Mouse (Mus musculus) thymus, postnatal 14 days (tissue): Measurements from ENCODE around the gene Fam214a.
A peak's percentile ranks its signal among the peaks of the same experiment; 100 is the strongest.

Source experiments
- DNase-seq: peaks from one replicate; pipeline ENCODE4 v3.0.0; 2021

Gene Fam214a

GRCm38 (mm10) chr9:74952756-74953247, at the start of gene Fam214a:
Gene Fam214a, plus strand, starts transcription at chr9:74952884.
- peak; percentile 92 for DNase-seq

- DNase-seq, result peak; percentile 72
These were observed 47.7 kb upstream of the Fam214a start for GRCm38 (mm10) chr9:74904866-74905508.

- DNase-seq, result peak; percentile 13
These were observed 45.7 kb upstream of the Fam214a start for GRCm38 (mm10) chr9:74906951-74907350.

GRCm38 (mm10) chr9:74909245-74909644, 43.4 kb upstream of the Fam214a start:
- no peak for DNase-seq

GRCm38 (mm10) chr9:74910226-74910759, 42.4 kb upstream of the Fam214a start:
- DNase-seq, result no peak

GRCm38 (mm10) chr9:74911430-74911829, 41.3 kb upstream of the Fam214a start:
- DNase-seq, result no peak

GRCm38 (mm10) chr9:74911919-74912318, 40.8 kb upstream of the Fam214a start:
- no peak for DNase-seq

GRCm38 (mm10) chr9:74912619-74913376, 39.9 kb upstream of the Fam214a start:
- no peak for DNase-seq

- no peak for DNase-seq
These were observed 37.1 kb upstream of the Fam214a start for GRCm38 (mm10) chr9:74915611-74916010.

GRCm38 (mm10) chr9:74920450-74920849, 32.2 kb upstream of the Fam214a start:
- no peak for DNase-seq

GRCm38 (mm10) chr9:74921422-74921821, 31.3 kb upstream of the Fam214a start:
- no peak for DNase-seq

GRCm38 (mm10) chr9:74922884-74923283, 29.8 kb upstream of the Fam214a start:
- no peak for DNase-seq

GRCm38 (mm10) chr9:74923291-74923977, 29.2 kb upstream of the Fam214a start:
- DNase-seq, result no peak

- DNase-seq, result no peak
These were observed 27.4 kb upstream of the Fam214a start for GRCm38 (mm10) chr9:74925220-74925769.

- DNase-seq, result no peak
These were observed 22.7 kb upstream of the Fam214a start for GRCm38 (mm10) chr9:74929981-74930423.

GRCm38 (mm10) chr9:74930653-74931052, 22.0 kb upstream of the Fam214a start:
- no peak for DNase-seq

- no peak for DNase-seq
These were observed 17.4 kb upstream of the Fam214a start for GRCm38 (mm10) chr9:74935289-74935688.

GRCm38 (mm10) chr9:74937761-74938160, 14.9 kb upstream of the Fam214a start:
- DNase-seq, result no peak

GRCm38 (mm10) chr9:74938670-74939534, 13.8 kb upstream of the Fam214a start:
- no peak for DNase-seq

- no peak for DNase-seq
These were observed 5.8 kb upstream of the Fam214a start for GRCm38 (mm10) chr9:74946713-74947402.

- DNase-seq, result no peak
These were observed 1.2 kb upstream of the Fam214a start for GRCm38 (mm10) chr9:74951491-74951890.
